Mouse (Mus musculus): ENCODE results near the gene Copg2. TPM values are rescaled to one million over a fixed set of nuclear protein-coding genes. Genes with fewer than 3 reads are reported as not detected.
A peak's percentile ranks its signal among the peaks of the same experiment; 100 is the strongest.

Copg2 gene
- polyA plus RNA-seq, 1 experiment: 81.8 TPM

- H3K27me3 ChIP-seq (ENCODE audit: control insufficient read depth, insufficient read depth, low read length, poor library complexity, severe bottlenecking): no peaks in the 10 kb centered on the region
- H3K9ac ChIP-seq (ENCODE audit: low read depth, poor library complexity, severe bottlenecking): peak overlapping the region; percentile 45
- TF ChIP-seq CTCF (IDR thresholded peaks at IDR 0.05; ENCODE audit: low read depth, low read length): no peak
- TF ChIP-seq POLR2A (IDR thresholded peaks at IDR 0.05; ENCODE audit: insufficient read depth, low read length): no peak
- peak; percentile 61 for TF ChIP-seq EP300 (IDR thresholded peaks at IDR 0.05; ENCODE audit: insufficient read depth, low read depth, low read length)
- peaks cover 17% of the 10 kb centered on the region for H3K9me3 ChIP-seq (replicated peaks; ENCODE audit: control insufficient read depth, insufficient read depth, low read length, poor library complexity, severe bottlenecking)
- no peaks in the 10 kb centered on the region for H3K4me1 ChIP-seq (ENCODE audit: control insufficient read depth, insufficient read depth, low read length)
- peak overlapping the region; percentile 33; the same call in 1 of the 2 replicates for H3K4me3 ChIP-seq (ENCODE audit: low read depth, low read length)
- peak overlapping the region; percentile 84 for H3K27ac ChIP-seq (ENCODE audit: insufficient read depth, low read length)
- peaks cover 10% of the 10 kb centered on the region for H3K36me3 ChIP-seq (ENCODE audit: control insufficient read depth, insufficient read depth, low read length, poor library complexity, severe bottlenecking)
Measured at GRCm38 (mm10) chr6:30739177-30739747, 157.3 kb downstream of the Copg2 start.

GRCm38 (mm10) chr6:30738464-30739006 is 158.1 kb downstream of the Copg2 start:
- H3K9me3 ChIP-seq (replicated peaks; ENCODE audit: control insufficient read depth, insufficient read depth, low read length, poor library complexity, severe bottlenecking): peaks cover 17% of the 10 kb centered on the region
- 0 out of 2 replicates have a peak overlapping the region, but pooled peaks have one; percentile 2 for H3K27ac ChIP-seq (ENCODE audit: insufficient read depth, low read length)
- peaks cover 3% of the 10 kb centered on the region for H3K36me3 ChIP-seq (ENCODE audit: control insufficient read depth, insufficient read depth, low read length, poor library complexity, severe bottlenecking)
- peak overlapping the region; percentile 39 for H3K9ac ChIP-seq (ENCODE audit: low read depth, poor library complexity, severe bottlenecking)
- peak overlapping the region; percentile 50 for H3K4me3 ChIP-seq (ENCODE audit: low read depth, low read length)
- TF ChIP-seq POLR2A (IDR thresholded peaks at IDR 0.05; ENCODE audit: insufficient read depth, low read length) (no peak), CTCF (IDR thresholded peaks at IDR 0.05; ENCODE audit: low read depth, low read length) (no peak), EP300 (IDR thresholded peaks at IDR 0.05; ENCODE audit: insufficient read depth, low read depth, low read length) (no peak)
- no peaks in the 10 kb centered on the region for H3K4me1 ChIP-seq (ENCODE audit: control insufficient read depth, insufficient read depth, low read length)
- H3K27me3 ChIP-seq (ENCODE audit: control insufficient read depth, insufficient read depth, low read length, poor library complexity, severe bottlenecking): no peaks in the 10 kb centered on the region

- Histone ChIP-seq H3K9ac (ENCODE audit: low read depth, poor library complexity, severe bottlenecking) (peak overlapping the region; percentile 39), H3K4me3 (ENCODE audit: low read depth, low read length) (peak overlapping the region; percentile 54), H3K4me1 (ENCODE audit: control insufficient read depth, insufficient read depth, low read length) (no peaks in the 10 kb centered on the region), H3K27ac (ENCODE audit: insufficient read depth, low read length) (no peak overlapping the region), H3K27me3 (ENCODE audit: control insufficient read depth, insufficient read depth, low read length, poor library complexity, severe bottlenecking) (no peaks in the 10 kb centered on the region), H3K9me3 (replicated peaks; ENCODE audit: control insufficient read depth, insufficient read depth, low read length, poor library complexity, severe bottlenecking) (peaks cover 17% of the 10 kb centered on the region), H3K36me3 (ENCODE audit: control insufficient read depth, insufficient read depth, low read length, poor library complexity, severe bottlenecking) (no peaks in the 10 kb centered on the region)
- TF ChIP-seq CTCF (IDR thresholded peaks at IDR 0.05; ENCODE audit: low read depth, low read length) (no peak), EP300 (IDR thresholded peaks at IDR 0.05; ENCODE audit: insufficient read depth, low read depth, low read length) (peak; percentile 39; the same call in 1 of the 2 replicates), POLR2A (IDR thresholded peaks at IDR 0.05; ENCODE audit: insufficient read depth, low read length) (peak; percentile 92)
Measured at GRCm38 (mm10) chr6:30737548-30738463, 158.8 kb downstream of the Copg2 start.

GRCm38 (mm10) chr6:30736864-30737547 is 159.6 kb downstream of the Copg2 start:
- Histone ChIP-seq H3K4me3 (ENCODE audit: low read depth, low read length) (peak overlapping the region; percentile 54), H3K9me3 (replicated peaks; ENCODE audit: control insufficient read depth, insufficient read depth, low read length, poor library complexity, severe bottlenecking) (peaks cover 17% of the 10 kb centered on the region), H3K36me3 (ENCODE audit: control insufficient read depth, insufficient read depth, low read length, poor library complexity, severe bottlenecking) (no peaks in the 10 kb centered on the region), H3K27me3 (ENCODE audit: control insufficient read depth, insufficient read depth, low read length, poor library complexity, severe bottlenecking) (no peaks in the 10 kb centered on the region; the same call in 1 of the 2 replicates), H3K4me1 (ENCODE audit: control insufficient read depth, insufficient read depth, low read length) (no peaks in the 10 kb centered on the region), H3K27ac (ENCODE audit: insufficient read depth, low read length) (no peak overlapping the region), H3K9ac (ENCODE audit: low read depth, poor library complexity, severe bottlenecking) (no peak overlapping the region)
- TF ChIP-seq CTCF (IDR thresholded peaks at IDR 0.05; ENCODE audit: low read depth, low read length) (peak; percentile 52), POLR2A (IDR thresholded peaks at IDR 0.05; ENCODE audit: insufficient read depth, low read length) (no peak), EP300 (IDR thresholded peaks at IDR 0.05; ENCODE audit: insufficient read depth, low read depth, low read length) (no peak)

- H3K27ac ChIP-seq (ENCODE audit: insufficient read depth, low read length): no peak overlapping the region
- no peak overlapping the region for H3K4me3 ChIP-seq (ENCODE audit: low read depth, low read length)
- no peaks in the 10 kb centered on the region; the same call in 1 of the 2 replicates for H3K27me3 ChIP-seq (ENCODE audit: control insufficient read depth, insufficient read depth, low read length, poor library complexity, severe bottlenecking)
- no peaks in the 10 kb centered on the region for H3K36me3 ChIP-seq (ENCODE audit: control insufficient read depth, insufficient read depth, low read length, poor library complexity, severe bottlenecking)
- H3K9me3 ChIP-seq (replicated peaks; ENCODE audit: control insufficient read depth, insufficient read depth, low read length, poor library complexity, severe bottlenecking): peaks cover 17% of the 10 kb centered on the region
- TF ChIP-seq POLR2A (IDR thresholded peaks at IDR 0.05; ENCODE audit: insufficient read depth, low read length): no peak
- TF ChIP-seq CTCF (IDR thresholded peaks at IDR 0.05; ENCODE audit: low read depth, low read length): no peak
- no peak for TF ChIP-seq EP300 (IDR thresholded peaks at IDR 0.05; ENCODE audit: insufficient read depth, low read depth, low read length)
- no peak overlapping the region for H3K9ac ChIP-seq (ENCODE audit: low read depth, poor library complexity, severe bottlenecking)
- H3K4me1 ChIP-seq (ENCODE audit: control insufficient read depth, insufficient read depth, low read length): no peaks in the 10 kb centered on the region
Measured at GRCm38 (mm10) chr6:30736372-30736762, 160.2 kb downstream of the Copg2 start.

Measured in ES-Bruce4 (cell line).